Mouse (Mus musculus) hindbrain, embryonic 10.5 days (tissue): ENCODE measurements around the gene Pcare. TPM values are rescaled to one million over a fixed set of nuclear protein-coding genes. Genes with fewer than 3 reads are reported as not detected.
A peak's percentile ranks its signal among the peaks of the same experiment; 100 is the strongest.
"Not testable (repeated sequence)": the region's sequence is repeated elsewhere in the genome, so short reads cannot be mapped to it uniquely, and the experiment has no call there.

Experiments used
- DNase-seq: peaks from one replicate; pipeline ENCODE4 v3.0.0-alpha.2; 2017; ENCODE audit warnings: low spot score
- H3K27ac ChIP-seq: fragments of 300-500 bp; sonication (generic); 2 replicates; pipeline ENCODE4 v1.5.1; 2016; ENCODE audit warnings: mild to moderate bottlenecking, moderate library complexity
- H3K27me3 ChIP-seq: fragments of 300-500 bp; sonication (generic); 2 replicates; pipeline ENCODE4 v1.6.1; 2016; ENCODE audit warnings: mild to moderate bottlenecking; ENCODE audit not compliant: poor library complexity, insufficient read depth, severe bottlenecking
- H3K36me3 ChIP-seq: fragments of 300-500 bp; sonication (generic); 2 replicates; pipeline ENCODE4 v1.6.1; 2016; ENCODE audit warnings: mild to moderate bottlenecking, moderate library complexity
- H3K4me1 ChIP-seq: fragments of 300-500 bp; sonication (generic); replicated peaks from 2 replicates; pipeline ENCODE4 v1.6.1; 2016; ENCODE audit warnings: mild to moderate bottlenecking
- H3K4me3 ChIP-seq: fragments of 300-500 bp; sonication (generic); 2 replicates; pipeline ENCODE4 v1.5.1; 2016; ENCODE audit warnings: mild to moderate bottlenecking, moderate library complexity
- H3K9me3 ChIP-seq: fragments of 300-500 bp; sonication (generic); 2 replicates; pipeline ENCODE4 v1.6.1; 2016; ENCODE audit warnings: mild to moderate bottlenecking, moderate library complexity
- WGBS: fragments of 180-500 bp; shearing (Covaris S2); methylation state at CpG from one replicate; pipeline ENCODE4 v1.1.7; 2016; 5-methylcytosine and 5-hydroxymethylcytosine counted together
- polyA plus RNA-seq: library from polyadenylated mRNA; unstranded; fragments of >200 nt; fragmentation: Nextera tagmentation; extraction: Ambion mirVana; gene quantifications from 2 replicates; pipeline ENCODE4 v1.2.1, GENCODE M21; 2016

Gene Pcare
- polyA plus RNA-seq, 1 experiment from 2014 or later: not detected

- Histone ChIP-seq H3K4me3 (no peak overlapping the region), H3K27ac (no peak overlapping the region), H3K27me3 (no peaks in the 10 kb centered on the region; the same call in 1 of the 2 replicates), H3K36me3 (no peaks in the 10 kb centered on the region), H3K9me3 (no peaks in the 10 kb centered on the region), H3K4me1 (peaks cover 19% of the 10 kb centered on the region)
- WGBS: 92% methylated on average over 3 of the region's 3 CpGs
- DNase-seq: no peak
These were observed 18.0 kb upstream of the Pcare start for GRCm38 (mm10) chr17:71770696-71771095.

- H3K27me3 ChIP-seq: no peaks in the 10 kb centered on the region; the same call in 1 of the 2 replicates
- peaks cover 19% of the 10 kb centered on the region for H3K4me1 ChIP-seq
- no peaks in the 10 kb centered on the region for H3K36me3 ChIP-seq
- 16% methylated on average over 6 of the region's 6 CpGs for WGBS
- H3K4me3 ChIP-seq: 0 out of 2 replicates have a peak overlapping the region, but pooled peaks have one; percentile 7
- DNase-seq: peak; percentile 62
- H3K27ac ChIP-seq: peak overlapping the region; percentile 79
- H3K9me3 ChIP-seq: no peaks in the 10 kb centered on the region
These were observed 16.9 kb upstream of the Pcare start for GRCm38 (mm10) chr17:71769564-71769963.

- H3K4me3 ChIP-seq: not testable (repeated sequence)
These were observed 15.5 kb upstream of the Pcare start, which contains the start of gene Clip4 for GRCm38 (mm10) chr17:71768173-71768572. TSS of gene Clip4 (plus strand) at chr17:71768473.

GRCm38 (mm10) chr17:71760536-71760935 lies 7.8 kb upstream of the Pcare start:
- Histone ChIP-seq H3K4me3 (no peak overlapping the region), H3K4me1 (no peaks in the 10 kb centered on the region), H3K9me3 (no peaks in the 10 kb centered on the region), H3K36me3 (no peaks in the 10 kb centered on the region), H3K27me3 (no peaks in the 10 kb centered on the region), H3K27ac (no peak overlapping the region)
- no peak for DNase-seq
- WGBS: 78% methylated on average over 7 of the region's 7 CpGs

More at GRCm38 (mm10) chr17:71768173-71768572, 15.5 kb upstream of the Pcare start, which contains the start of gene Clip4:
- H3K27me3 ChIP-seq, DNase-seq, H3K36me3 ChIP-seq, H3K9me3 ChIP-seq: not testable (repeated sequence)
- Histone ChIP-seq H3K27ac (peak within 1 kb of the TSS; percentile 79), H3K4me1 (peaks cover 19% of the 10 kb centered on the region)
- 82% methylated on average over 1 of the region's 1 CpGs for WGBS

GRCm38 (mm10) chr17:71749616-71750168 lies 3.0 kb downstream of the Pcare start:
- H3K27me3 ChIP-seq: no peaks in the 10 kb centered on the region
- DNase-seq: no peak
- WGBS: 78% methylated on average over 9 of the region's 9 CpGs
- H3K36me3 ChIP-seq: no peaks in the 10 kb centered on the region
- peak overlapping the region; percentile 23; the same call in 1 of the 2 replicates for H3K27ac ChIP-seq
- peaks cover 15% of the 10 kb centered on the region; the same call in 1 of the 2 replicates for H3K4me1 ChIP-seq
- H3K9me3 ChIP-seq: no peaks in the 10 kb centered on the region
- H3K4me3 ChIP-seq: no peak overlapping the region

- WGBS: 90% methylated on average over 8 of the region's 8 CpGs
These were observed 5.1 kb downstream of the Pcare start for GRCm38 (mm10) chr17:71747561-71747960.

GRCm38 (mm10) chr17:71746114-71746513 lies 6.6 kb downstream of the Pcare start:
- WGBS: 84% methylated on average over 9 of the region's 9 CpGs
- H3K4me3 ChIP-seq: no peak overlapping the region
- DNase-seq: no peak
- no peaks in the 10 kb centered on the region for H3K36me3 ChIP-seq
- no peaks in the 10 kb centered on the region for H3K27me3 ChIP-seq
- H3K9me3 ChIP-seq: no peaks in the 10 kb centered on the region
- peaks cover 27% of the 10 kb centered on the region for H3K4me1 ChIP-seq
- H3K27ac ChIP-seq: no peak overlapping the region

More at GRCm38 (mm10) chr17:71747561-71747960, 5.1 kb downstream of the Pcare start:
- no peaks in the 10 kb centered on the region for H3K36me3 ChIP-seq
- H3K4me3 ChIP-seq: no peak overlapping the region
- no peaks in the 10 kb centered on the region for H3K9me3 ChIP-seq
- peaks cover 27% of the 10 kb centered on the region for H3K4me1 ChIP-seq
- H3K27ac ChIP-seq: no peak overlapping the region
- DNase-seq: no peak
- no peaks in the 10 kb centered on the region for H3K27me3 ChIP-seq

GRCm38 (mm10) chr17:71742935-71743334 lies 9.8 kb downstream of the Pcare start:
- no peak for DNase-seq
- 30% methylated on average over 5 of the region's 5 CpGs for WGBS
- peaks cover 22% of the 10 kb centered on the region for H3K4me1 ChIP-seq
- H3K9me3 ChIP-seq: no peaks in the 10 kb centered on the region
- H3K36me3 ChIP-seq: no peaks in the 10 kb centered on the region
- H3K4me3 ChIP-seq: no peak overlapping the region
- no peak overlapping the region for H3K27ac ChIP-seq
- H3K27me3 ChIP-seq: no peaks in the 10 kb centered on the region

GRCm38 (mm10) chr17:71742156-71742555 lies 10.5 kb downstream of the Pcare start:
- H3K36me3 ChIP-seq: no peaks in the 10 kb centered on the region
- no peak for DNase-seq
- H3K27ac ChIP-seq: no peak overlapping the region
- 88% methylated on average over 3 of the region's 3 CpGs for WGBS
- no peak overlapping the region for H3K4me3 ChIP-seq
- H3K4me1 ChIP-seq: peaks cover 22% of the 10 kb centered on the region
- no peaks in the 10 kb centered on the region for H3K27me3 ChIP-seq
- H3K9me3 ChIP-seq: no peaks in the 10 kb centered on the region

GRCm38 (mm10) chr17:71736442-71736841 lies 16.3 kb downstream of the Pcare start:
- Histone ChIP-seq H3K9me3 (0 out of 2 replicates have a peak, but pooled peaks cover 6% of the 10 kb centered on the region), H3K27ac (no peak overlapping the region), H3K36me3 (no peaks in the 10 kb centered on the region), H3K27me3 (no peaks in the 10 kb centered on the region), H3K4me1 (0 out of 2 replicates have a peak, but pooled peaks cover 8% of the 10 kb centered on the region), H3K4me3 (no peak overlapping the region)
- DNase-seq: no peak
- WGBS: 77% methylated on average over 3 of the region's 3 CpGs

- 0 out of 2 replicates have a peak, but pooled peaks cover 6% of the 10 kb centered on the region for H3K9me3 ChIP-seq
- H3K36me3 ChIP-seq: no peaks in the 10 kb centered on the region
- no peak overlapping the region for H3K27ac ChIP-seq
- no peaks in the 10 kb centered on the region for H3K4me1 ChIP-seq
- H3K4me3 ChIP-seq: no peak overlapping the region
- H3K27me3 ChIP-seq: no peaks in the 10 kb centered on the region
- 85% methylated on average over 2 of the region's 2 CpGs for WGBS
- DNase-seq: no peak
These were observed 22.0 kb downstream of the Pcare start for GRCm38 (mm10) chr17:71730655-71731054.

- Histone ChIP-seq H3K9me3 (no peaks in the 10 kb centered on the region), H3K36me3 (no peaks in the 10 kb centered on the region), H3K27ac (no peak overlapping the region), H3K4me3 (no peak overlapping the region), H3K4me1 (no peaks in the 10 kb centered on the region; the same call in 1 of the 2 replicates), H3K27me3 (no peaks in the 10 kb centered on the region)
- DNase-seq: no peak
- WGBS: 88% methylated on average over 3 of the region's 3 CpGs
These were observed 31.7 kb downstream of the Pcare start for GRCm38 (mm10) chr17:71721019-71721418.

GRCm38 (mm10) chr17:71720434-71720833 lies 32.3 kb downstream of the Pcare start:
- Histone ChIP-seq H3K9me3 (no peaks in the 10 kb centered on the region), H3K4me3 (no peak overlapping the region), H3K27me3 (no peaks in the 10 kb centered on the region), H3K27ac (no peak overlapping the region), H3K4me1 (no peaks in the 10 kb centered on the region; the same call in 1 of the 2 replicates), H3K36me3 (no peaks in the 10 kb centered on the region)
- DNase-seq: no peak
